Mouse (Mus musculus) thymus, postnatal 14 days (tissue): ENCODE data around the gene Btbd35f28.
"Not testable (repeated sequence)": the region's sequence is repeated elsewhere in the genome, so short reads cannot be mapped to it uniquely, and the experiment has no call there.

Experiments
- DNase-seq: peaks from one replicate; pipeline ENCODE4 v3.0.0; 2021

Gene Btbd35f28

DNA sequence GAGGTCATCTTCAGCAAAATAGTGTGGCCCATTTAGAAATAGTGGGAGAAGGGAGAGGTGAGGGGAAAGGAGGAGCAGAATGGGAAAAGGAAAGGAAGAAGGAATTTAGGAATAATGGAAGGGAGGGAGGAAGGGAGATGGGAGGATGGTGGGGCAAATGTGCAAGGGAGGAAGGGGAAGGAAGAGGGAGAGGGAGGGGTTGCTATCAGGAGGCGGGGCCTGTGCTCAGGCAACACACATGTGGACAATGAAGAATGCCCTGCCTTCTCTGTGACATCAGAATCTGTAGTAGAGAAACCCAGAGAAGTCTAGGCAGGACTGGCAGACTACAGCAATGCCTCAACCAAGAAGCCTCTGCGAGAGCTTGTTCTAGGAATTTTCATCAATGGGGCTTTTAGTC is at the start of gene Btbd35f28:
Gene Btbd35f28, plus strand, starts transcription at position 301 of the 400 bp plus-strand sequence.
- DNase-seq = not testable (repeated sequence)
